Mouse (Mus musculus) intestine, postnatal 0 days (tissue): Measurements from ENCODE around the gene Gm1673. TPM values are rescaled to one million over a fixed set of nuclear protein-coding genes. Genes with fewer than 3 reads are reported as not detected.

Experiments used
- ATAC-seq: fragments of 200-750 bp; cut with Nextera tagmentation; 2 replicates; pipeline ENCODE4 v1.8.0; 2017; ENCODE audit warnings: mild to moderate bottlenecking, moderate TSS enrichment, moderate library complexity
- H3K27ac ChIP-seq: fragments of 300-500 bp; sonication (generic); 2 replicates; pipeline ENCODE4 v1.5.1; 2014; ENCODE audit warnings: mild to moderate bottlenecking, low read depth, low read length, moderate library complexity
- H3K27me3 ChIP-seq: fragments of 300-500 bp; sonication (generic); replicated peaks from 2 replicates; pipeline ENCODE4 v1.6.1; 2014; ENCODE audit warnings: low read length, mixed read lengths; ENCODE audit not compliant: control insufficient read depth, insufficient read depth
- H3K36me3 ChIP-seq: fragments of 300-500 bp; sonication (generic); 2 replicates; pipeline ENCODE4 v1.6.1; 2014; ENCODE audit warnings: mild to moderate bottlenecking, moderate library complexity; ENCODE audit not compliant: control insufficient read depth, insufficient read depth
- H3K4me1 ChIP-seq: fragments of 300-500 bp; sonication (generic); replicated peaks from 2 replicates; pipeline ENCODE4 v1.6.1; 2014; ENCODE audit warnings: antibody characterized with exemption, low read length, mixed read lengths; ENCODE audit not compliant: control insufficient read depth, insufficient read depth
- H3K4me2 ChIP-seq: fragments of 300-500 bp; sonication (generic); replicated peaks from 2 replicates; pipeline ENCODE4 v1.6.1; 2014; ENCODE audit warnings: low read depth, mild to moderate bottlenecking, moderate library complexity
- H3K4me3 ChIP-seq: fragments of 300-500 bp; sonication (generic); 2 replicates; pipeline ENCODE4 v1.5.1; 2014; ENCODE audit warnings: low read depth, low read length
- H3K9ac ChIP-seq: fragments of 300-500 bp; sonication (generic); 2 replicates; pipeline ENCODE4 v1.6.1; 2014; ENCODE audit warnings: mild to moderate bottlenecking, low read depth, low read length
- H3K9me3 ChIP-seq: fragments of 300-500 bp; sonication (generic); 2 replicates; pipeline ENCODE4 v1.6.1; 2016; ENCODE audit warnings: mixed run types; ENCODE audit not compliant: control insufficient read depth
- CTCF ChIP-seq: sonication (generic); IDR thresholded peaks from 2 replicates; pipeline ENCODE4 v1.5.1; 2016; ENCODE audit warnings: low read depth, mild to moderate bottlenecking, control low read depth, antibody characterized with exemption, moderate library complexity
- WGBS: fragments of 180-500 bp; shearing (Covaris S2); extraction: QIAGEN DNeasy Blood & Tissue Kit; methylation state at CpG from one replicate; pipeline ENCODE4 v1.1.7; 2014; 5-methylcytosine and 5-hydroxymethylcytosine counted together
- polyA plus RNA-seq: library from polyadenylated mRNA; unstranded; fragments of >200 nt; fragmentation: Nextera tagmentation; extraction: Ambion mirVana; gene quantifications from 2 replicates; pipeline ENCODE4 v1.2.1, GENCODE M21; 2015

Gm1673 gene
- polyA plus RNA-seq, 1 experiment from 2014 or later: 26.7 TPM

GRCm38 (mm10) chr5:34001401-34001800 is 18.2 kb downstream of the Gm1673 start:
- H3K4me1 ChIP-seq: no peaks in the 10 kb centered on the region
- H3K36me3 ChIP-seq: no peaks in the 10 kb centered on the region
- H3K27me3 ChIP-seq: peaks cover 32% of the 10 kb centered on the region
- no peak for TF ChIP-seq CTCF
- H3K27ac ChIP-seq: no peak overlapping the region
- ATAC-seq: no peak
- no peak overlapping the region for H3K9ac ChIP-seq
- H3K9me3 ChIP-seq: no peaks in the 10 kb centered on the region
- H3K4me3 ChIP-seq: no peak overlapping the region
- WGBS: 100% methylated on average over 1 of the region's 1 CpGs
- no peak overlapping the region for H3K4me2 ChIP-seq

GRCm38 (mm10) chr5:34002636-34003035 is 19.4 kb downstream of the Gm1673 start:
- WGBS: 92% methylated on average over 4 of the region's 4 CpGs
- Histone ChIP-seq H3K9ac (no peak overlapping the region), H3K27ac (no peak overlapping the region), H3K4me3 (no peak overlapping the region), H3K27me3 (peaks cover 19% of the 10 kb centered on the region), H3K9me3 (no peaks in the 10 kb centered on the region), H3K4me2 (no peak overlapping the region), H3K36me3 (no peaks in the 10 kb centered on the region), H3K4me1 (no peaks in the 10 kb centered on the region)
- TF ChIP-seq CTCF: no peak
- ATAC-seq: no peak

DNA sequence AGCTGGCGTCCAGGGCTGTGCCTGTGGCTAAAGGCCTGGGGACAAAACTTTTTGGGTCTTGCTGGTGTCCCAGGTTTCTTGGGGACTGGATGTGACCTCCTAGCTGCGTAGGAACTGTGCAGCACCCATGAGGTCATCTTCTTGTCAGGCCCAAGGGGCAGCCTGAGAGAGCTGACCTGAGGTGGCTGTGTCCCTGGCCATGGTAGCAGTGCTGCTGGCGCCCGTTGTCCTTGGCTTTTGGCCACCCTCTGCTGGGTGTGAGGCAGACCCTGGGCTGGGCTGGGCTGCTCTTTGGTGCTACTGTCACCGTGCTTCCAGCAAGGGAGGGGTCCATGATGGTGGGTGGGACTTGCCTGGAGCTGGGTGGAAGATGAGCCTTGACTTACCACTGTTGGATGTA is 21.4 kb downstream of the Gm1673 start:
- Histone ChIP-seq H3K4me1 (no peaks in the 10 kb centered on the region), H3K4me3 (no peak overlapping the region), H3K36me3 (no peaks in the 10 kb centered on the region), H3K9me3 (no peaks in the 10 kb centered on the region), H3K4me2 (no peak overlapping the region), H3K27ac (no peak overlapping the region), H3K9ac (no peak overlapping the region), H3K27me3 (0 out of 2 replicates have a peak, but pooled peaks cover under 1% of the 10 kb centered on the region)
- no peak for ATAC-seq
- no peak for TF ChIP-seq CTCF
- WGBS: 79% methylated on average over 5 of the region's 5 CpGs

DNA sequence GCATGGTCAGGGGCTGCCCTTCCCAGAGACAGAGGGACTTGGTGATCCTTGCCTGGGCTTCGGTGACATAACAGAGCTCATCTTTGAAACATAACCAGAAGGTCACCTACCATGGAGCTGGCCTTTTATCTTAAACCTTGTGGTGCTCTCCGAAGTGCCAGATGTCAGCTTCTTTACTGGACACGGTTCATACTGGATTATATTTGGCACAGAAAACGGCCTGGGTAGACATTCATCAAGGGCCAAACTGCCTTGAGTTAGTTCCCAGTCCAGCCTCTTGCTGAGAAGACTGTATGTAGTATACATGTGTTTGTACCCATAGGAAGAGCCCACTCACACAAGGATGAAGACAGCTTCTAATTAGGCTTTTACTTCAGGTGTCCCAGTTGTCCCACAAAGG is 23.6 kb downstream of the Gm1673 start:
- no peak overlapping the region for H3K9ac ChIP-seq
- H3K9me3 ChIP-seq: no peaks in the 10 kb centered on the region
- no peaks in the 10 kb centered on the region for H3K27me3 ChIP-seq
- no peak overlapping the region for H3K27ac ChIP-seq
- TF ChIP-seq CTCF: no peak
- no peaks in the 10 kb centered on the region for H3K36me3 ChIP-seq
- H3K4me3 ChIP-seq: no peak overlapping the region
- H3K4me2 ChIP-seq: no peak overlapping the region
- ATAC-seq: no peak
- H3K4me1 ChIP-seq: no peaks in the 10 kb centered on the region
- WGBS: 80% methylated on average over 4 of the region's 4 CpGs

DNA sequence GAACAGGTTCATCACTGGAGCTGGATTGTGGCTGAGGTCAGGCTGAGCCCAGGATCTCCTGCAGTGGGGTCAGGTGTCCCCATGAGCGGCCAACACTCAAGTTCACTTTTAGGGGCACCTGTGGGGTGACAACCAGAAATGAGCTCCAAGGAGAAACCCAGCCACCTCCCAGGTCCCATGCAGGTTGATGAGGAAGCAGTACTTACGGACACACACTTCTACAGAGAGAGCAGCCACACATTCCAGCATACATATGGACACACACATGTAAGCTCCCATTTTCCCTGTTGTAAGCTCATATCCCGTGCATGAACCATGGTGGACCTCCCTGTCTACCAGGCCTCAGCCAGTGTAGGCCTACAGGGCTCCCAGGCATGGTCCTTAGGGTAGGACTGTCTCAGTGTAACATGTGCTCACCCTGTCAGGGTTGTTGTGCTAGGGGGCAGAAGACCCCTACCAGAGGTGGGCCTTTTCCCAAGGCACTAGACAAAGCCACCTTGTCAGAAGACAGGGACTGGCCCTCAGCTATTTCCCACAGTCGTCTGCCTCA is 24.2 kb downstream of the Gm1673 start:
- Histone ChIP-seq H3K27me3 (no peaks in the 10 kb centered on the region), H3K4me2 (no peak overlapping the region), H3K9me3 (no peaks in the 10 kb centered on the region), H3K4me3 (no peak overlapping the region), H3K4me1 (no peaks in the 10 kb centered on the region), H3K27ac (no peak overlapping the region), H3K9ac (no peak overlapping the region), H3K36me3 (no peaks in the 10 kb centered on the region)
- 78% methylated on average over 4 of the region's 4 CpGs for WGBS
- ATAC-seq: no peak
- no peak for TF ChIP-seq CTCF

DNA sequence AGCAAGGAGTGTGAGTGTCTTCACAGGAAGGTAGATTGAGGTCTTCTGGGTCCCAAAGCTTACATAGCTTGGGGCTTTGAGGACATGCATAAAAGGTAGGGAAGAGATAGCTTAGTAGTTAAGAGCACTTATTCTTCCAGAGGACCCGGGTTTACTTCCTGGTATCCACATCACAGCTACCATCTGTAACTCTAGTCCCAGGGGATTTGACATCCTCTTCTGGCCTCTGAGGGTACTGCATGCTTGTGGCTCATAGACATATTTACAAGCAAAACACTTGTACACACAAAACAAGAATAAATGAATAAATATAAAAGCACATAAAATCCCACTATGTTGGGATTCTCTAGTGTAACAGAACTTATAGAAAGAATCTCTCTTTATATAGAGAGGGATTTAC is 31.4 kb downstream of the Gm1673 start:
- WGBS: 67% methylated on average over 1 of the region's 1 CpGs

DNA sequence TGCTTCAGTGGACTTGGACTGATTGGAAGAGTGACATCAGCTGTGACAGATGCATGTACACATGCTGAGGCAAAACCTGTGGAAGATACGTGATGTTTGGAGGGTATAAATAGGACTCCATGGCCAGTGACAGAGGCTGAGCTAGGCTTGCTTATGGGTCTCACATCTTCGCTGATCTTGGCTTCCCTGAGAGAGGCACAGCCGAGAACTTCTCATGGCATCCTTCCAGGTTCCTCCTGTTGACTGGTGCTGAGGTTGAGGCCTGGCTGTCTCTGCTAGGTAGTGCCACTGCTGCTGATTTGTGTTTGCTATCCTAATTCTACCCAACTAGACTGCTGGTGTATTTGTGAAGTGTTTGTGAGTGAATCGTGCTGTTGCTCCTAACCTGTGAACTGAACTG is 35.7 kb downstream of the Gm1673 start:
- H3K36me3 ChIP-seq: no peaks in the 10 kb centered on the region
- H3K9ac ChIP-seq: no peak overlapping the region

More for the DNA sequence above, 31.4 kb downstream of the Gm1673 start:
- no peaks in the 10 kb centered on the region for H3K9me3 ChIP-seq
- H3K27ac ChIP-seq: no peak overlapping the region
- peak; percentile 54 for TF ChIP-seq CTCF
- H3K36me3 ChIP-seq: no peaks in the 10 kb centered on the region
- no peaks in the 10 kb centered on the region for H3K4me1 ChIP-seq
- H3K4me3 ChIP-seq: no peak overlapping the region
- no peak for ATAC-seq
- H3K9ac ChIP-seq: no peak overlapping the region
- no peak overlapping the region for H3K4me2 ChIP-seq
- H3K27me3 ChIP-seq: no peaks in the 10 kb centered on the region

More for the DNA sequence above, 35.7 kb downstream of the Gm1673 start:
- Histone ChIP-seq H3K27ac (no peak overlapping the region), H3K4me2 (no peak overlapping the region), H3K27me3 (no peaks in the 10 kb centered on the region), H3K9me3 (no peaks in the 10 kb centered on the region), H3K4me1 (no peaks in the 10 kb centered on the region), H3K4me3 (no peak overlapping the region)
- 79% methylated on average over 4 of the region's 4 CpGs for WGBS
- no peak for TF ChIP-seq CTCF
- no peak for ATAC-seq
